Mouse (Mus musculus) testis, adult 2 months (tissue): Measurements from ENCODE around the gene Hsh2d.

ENCODE experiments used
- CTCF ChIP-seq: fragments of 200-500 bp; IDR thresholded peaks from 2 replicates; pipeline ENCODE4 v1.5.1; 2012; ENCODE audit warnings: low read depth, mild to moderate bottlenecking, inconsistent platforms, low read length, moderate library complexity; ENCODE audit not compliant: control insufficient read depth, insufficient read depth, insufficient replicate concordance
- POLR2A ChIP-seq: fragments of 200-500 bp; IDR thresholded peaks from 2 replicates; pipeline ENCODE4 v1.6.1; 2012; ENCODE audit warnings: low read depth, mild to moderate bottlenecking, inconsistent platforms, low read length, moderate library complexity; ENCODE audit not compliant: control insufficient read depth

DNA sequence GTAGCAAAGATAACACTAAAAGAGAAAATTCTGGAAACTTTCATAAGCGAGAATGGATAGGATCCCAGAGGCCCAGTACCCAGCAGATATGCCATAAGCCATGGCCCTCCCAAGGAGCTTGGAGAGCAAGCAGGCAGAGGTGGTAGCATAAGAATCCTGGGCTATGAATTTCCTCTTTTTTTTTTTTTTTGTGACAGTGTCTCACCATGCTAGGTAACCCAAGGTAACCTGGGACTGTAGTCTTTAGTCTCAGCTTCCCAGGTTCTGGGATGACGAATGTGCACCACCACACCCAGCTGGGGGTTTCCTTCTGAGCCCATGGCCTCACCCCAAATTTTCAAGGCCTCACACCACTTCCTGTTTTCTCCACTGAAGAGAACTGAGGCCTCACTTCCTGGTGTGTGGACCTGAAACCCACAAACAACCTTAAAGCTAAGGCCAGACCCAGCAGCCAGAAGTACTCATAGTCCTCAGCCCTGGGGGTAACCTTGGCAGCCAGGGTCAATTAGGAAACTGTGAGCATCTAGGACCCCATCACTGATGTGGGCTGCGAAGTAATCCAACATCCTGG lies 20.3 kb upstream of the Hsh2d start:
- TF ChIP-seq CTCF (no peak), POLR2A (no peak)
